Mouse (Mus musculus) c-Kit-positive CD71-positive TER-119-negative erythroid progenitor cells, embryonic 14.5 days (primary cell): ENCODE data around the gene Lgr6.
"Not testable (repeated sequence)": the region's sequence is repeated elsewhere in the genome, so short reads cannot be mapped to it uniquely, and the experiment has no call there.

Experiments
- DNase-seq: peaks from one replicate; pipeline ENCODE4 v3.0.0-alpha.2; 2013; ENCODE audit warnings: low read depth

Gene Lgr6

DNA sequence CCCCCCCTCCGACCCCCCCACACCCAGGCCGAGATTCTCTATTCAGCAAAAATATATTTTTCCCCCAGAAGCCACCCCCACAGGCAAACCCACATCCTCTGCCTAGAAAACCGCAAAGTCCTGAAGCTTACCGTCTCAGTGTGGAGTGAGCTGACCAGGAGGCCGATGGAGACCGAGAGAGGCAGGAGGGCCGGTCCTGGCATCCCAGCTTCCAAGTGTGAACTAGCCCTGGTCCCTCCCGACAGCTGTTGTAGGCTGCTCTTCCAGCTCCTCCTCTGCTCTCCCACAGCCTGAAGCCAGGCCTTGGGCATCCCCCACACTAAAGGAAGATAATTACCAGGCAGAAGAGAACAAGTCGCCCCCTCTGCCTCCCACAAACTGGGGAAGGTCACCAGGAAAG lies 23.9 kb upstream of the Lgr6 start:
- no peak for DNase-seq

DNA sequence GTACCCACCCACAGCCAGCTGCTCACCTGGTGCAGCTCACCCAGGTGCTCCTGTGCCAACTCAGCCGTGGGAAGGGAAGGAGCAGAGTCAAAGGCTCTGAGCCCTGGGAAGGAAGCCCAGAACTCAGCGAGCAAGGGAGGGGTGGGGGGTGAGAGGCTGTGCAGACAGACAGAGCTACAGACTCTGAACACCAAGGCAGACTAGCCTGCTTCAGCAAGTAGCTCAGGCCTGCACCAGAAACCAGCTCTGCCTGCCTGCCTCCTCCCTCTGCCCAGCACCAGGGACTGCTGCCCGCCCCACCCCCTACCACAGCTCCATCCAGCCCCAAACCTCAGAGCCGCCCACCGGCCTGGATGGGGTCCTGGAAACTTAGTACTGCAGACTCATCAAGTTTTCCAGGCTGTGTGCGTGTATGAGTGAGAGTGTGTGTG lies 22.9 kb upstream of the Lgr6 start:
- DNase-seq = no peak

DNA sequence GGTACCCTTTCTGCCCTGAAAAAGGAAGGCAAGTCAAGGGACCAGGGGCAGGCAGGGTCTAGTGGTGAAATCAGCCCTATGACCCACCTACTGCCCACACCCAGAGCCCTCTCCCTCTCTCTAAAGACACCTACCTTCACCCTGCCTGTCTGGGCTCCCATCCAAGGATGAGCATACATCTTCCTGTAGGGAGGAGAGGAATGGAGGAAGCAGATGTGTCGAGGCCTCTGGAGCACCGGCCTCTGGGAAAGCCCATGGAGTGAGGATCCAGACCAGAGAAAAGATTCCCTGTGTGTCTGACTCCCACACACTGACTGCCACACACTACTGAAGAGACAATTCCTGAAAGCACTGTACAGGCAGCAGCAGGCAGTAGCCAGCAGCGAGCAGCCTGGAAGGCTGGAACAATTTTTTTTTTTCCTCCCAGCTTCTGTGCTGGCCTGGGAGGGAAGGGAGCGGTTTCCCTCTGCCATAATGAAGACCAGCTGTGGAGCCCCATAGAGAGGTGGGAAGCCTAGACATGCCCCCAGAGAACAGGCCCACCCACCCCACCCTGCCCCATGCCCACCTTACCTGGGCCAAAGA lies 21.5 kb upstream of the Lgr6 start:
- DNase-seq = no peak

DNA sequence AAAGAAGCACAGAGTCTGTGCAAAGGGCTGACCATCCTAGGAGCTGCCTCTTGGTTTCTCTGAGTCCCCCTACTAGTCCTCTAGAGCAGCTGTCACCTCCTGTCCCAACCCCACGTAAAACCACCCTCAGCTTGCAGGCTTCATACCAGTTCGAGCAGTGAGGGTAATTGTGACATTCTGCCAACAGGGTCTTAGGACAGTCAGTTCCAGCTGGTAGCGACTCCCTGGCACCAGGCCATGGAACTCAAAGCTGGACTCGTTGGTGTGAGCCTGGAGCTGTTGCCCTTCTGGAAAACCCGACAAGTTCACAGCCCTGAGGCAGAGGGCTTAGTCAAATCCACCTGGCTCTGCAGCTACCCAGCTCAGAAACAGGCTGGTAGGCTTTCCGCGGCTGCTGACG lies 20.9 kb upstream of the Lgr6 start:
- no peak for DNase-seq

DNA sequence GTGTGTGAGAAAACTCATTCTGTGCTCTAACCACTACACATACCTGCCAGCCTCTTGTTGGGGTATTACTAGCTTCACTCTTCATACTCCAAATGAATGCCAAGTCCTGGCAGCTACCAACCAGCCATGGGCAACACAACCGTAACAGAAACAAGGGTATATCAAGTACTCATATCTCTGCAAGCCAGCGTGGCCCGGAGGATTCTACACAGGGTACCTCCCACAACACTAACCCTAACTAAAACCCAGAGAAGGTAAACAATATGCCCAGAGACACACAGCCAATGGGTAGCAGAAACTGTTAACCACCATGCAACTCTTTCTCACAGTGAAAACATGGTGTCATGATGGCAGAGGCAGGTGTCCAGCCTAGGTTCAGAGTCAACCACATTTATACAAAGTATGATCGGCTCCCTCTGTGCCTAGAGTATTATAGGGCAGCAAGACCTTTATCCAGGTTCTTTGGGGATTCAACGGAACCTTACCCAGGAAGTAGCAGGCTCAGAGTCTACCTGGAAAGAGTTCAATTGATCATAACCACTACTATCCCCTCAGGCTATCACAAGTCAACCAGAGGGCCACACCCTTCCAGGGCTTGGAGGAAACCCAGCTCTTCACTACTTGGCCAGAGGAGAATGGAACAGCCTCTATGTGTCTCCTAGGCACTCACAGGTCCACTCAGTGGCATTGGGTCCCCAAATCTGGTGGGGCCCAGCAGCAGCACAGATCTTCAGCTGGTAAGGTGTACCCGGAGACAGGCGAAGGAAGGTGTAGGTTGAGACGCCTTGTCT lies 19.7 kb upstream of the Lgr6 start:
- no peak for DNase-seq

DNA sequence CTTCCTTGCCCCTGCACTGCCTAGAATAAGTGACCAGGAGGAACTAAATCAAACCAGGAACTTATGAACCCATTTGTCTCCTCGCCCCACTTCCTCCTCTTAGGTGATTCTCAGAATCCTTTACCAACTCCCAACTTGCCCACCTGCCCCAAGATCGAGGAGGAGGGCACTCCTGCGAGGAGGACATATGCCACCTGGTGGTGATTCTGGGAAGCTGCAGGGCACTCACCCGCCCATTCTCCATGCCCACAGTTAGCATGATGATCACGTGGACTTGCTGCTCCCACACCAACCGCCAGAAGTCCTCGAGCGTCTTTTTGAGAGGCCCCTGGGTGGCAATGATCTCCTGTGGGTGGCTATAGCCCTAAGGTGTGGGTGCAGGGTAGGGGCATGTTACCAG lies 7.6 kb upstream of the Lgr6 start:
- peak; percentile 37 for DNase-seq

DNA sequence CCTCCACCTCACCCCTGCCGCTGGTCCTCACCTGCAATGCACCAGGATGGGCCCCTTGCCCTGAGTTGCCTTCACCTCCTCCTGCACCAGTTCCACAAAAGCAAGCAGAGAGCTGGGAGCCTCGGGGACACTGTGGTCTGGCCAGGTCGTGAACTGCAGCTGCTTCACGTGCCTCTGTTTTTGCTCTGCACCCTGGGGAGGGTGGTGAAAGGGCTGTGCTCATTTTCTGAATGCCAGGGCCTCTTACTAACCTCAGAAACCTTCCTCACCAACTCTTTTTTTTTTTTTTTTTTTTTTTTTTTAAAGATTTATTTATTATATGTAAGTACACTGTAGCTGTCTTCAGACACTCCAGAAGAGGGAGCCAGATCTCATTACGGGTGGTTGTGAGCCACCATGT lies 6.2 kb upstream of the Lgr6 start:
- not testable (repeated sequence) for DNase-seq

DNA sequence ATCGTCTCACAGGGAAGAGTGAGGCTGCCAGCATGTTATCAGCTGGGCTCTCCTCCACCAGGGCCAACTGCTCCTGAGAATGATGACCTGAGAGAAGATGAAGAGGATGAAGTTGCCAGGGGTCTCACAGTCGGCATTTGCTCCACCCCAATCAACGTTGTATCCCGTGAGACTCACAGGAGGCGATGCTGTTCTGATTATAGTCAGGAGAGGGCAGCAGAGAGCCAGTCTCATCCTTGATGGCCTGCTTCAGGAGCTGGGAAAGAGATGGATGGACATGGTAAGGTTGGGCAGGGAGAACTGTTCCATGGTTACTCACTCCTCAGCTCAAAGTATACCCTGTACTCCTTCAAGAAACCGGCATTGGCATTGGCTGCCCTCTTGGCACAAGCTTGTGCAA lies 5.0 kb upstream of the Lgr6 start:
- no peak for DNase-seq

DNA sequence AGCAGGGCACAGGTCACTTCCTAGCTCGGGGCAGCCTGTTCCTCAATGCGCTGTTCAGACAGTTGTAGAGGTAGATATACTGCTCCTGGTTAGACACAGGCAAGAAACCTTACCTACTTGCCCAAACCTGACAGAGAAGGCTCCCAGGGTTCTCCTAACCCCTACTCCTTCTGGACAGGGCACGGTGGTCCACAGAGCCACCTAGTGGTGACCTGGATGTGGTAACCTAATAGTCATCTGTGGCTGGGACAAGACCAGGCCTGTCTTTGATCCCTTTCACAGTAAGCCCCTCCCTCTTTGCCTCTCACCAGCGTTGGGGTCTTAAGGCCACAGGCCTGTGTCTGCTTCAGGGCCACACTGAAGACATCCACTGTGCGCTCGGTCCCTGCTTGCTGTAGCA lies 3.5 kb upstream of the Lgr6 start:
- DNase-seq = no peak

DNA sequence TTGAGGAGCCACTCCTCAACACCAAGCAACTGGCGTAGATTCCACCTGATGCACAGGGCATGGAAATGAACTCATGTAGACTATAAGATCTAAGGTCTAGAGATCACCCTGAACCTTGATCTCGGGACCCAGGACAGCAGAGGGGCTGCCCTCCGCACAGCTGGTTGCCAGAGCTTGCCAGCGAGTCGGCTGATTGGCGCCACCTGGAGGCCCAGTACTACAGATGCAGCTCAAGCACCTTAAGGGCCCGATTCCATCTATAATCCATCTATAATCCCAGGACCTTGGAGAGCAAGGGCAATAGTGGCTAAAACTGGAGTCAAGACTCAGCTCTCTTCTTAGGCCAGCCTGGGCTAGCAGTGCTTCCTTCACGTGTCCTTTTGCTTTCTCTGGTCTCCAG lies 875 bp upstream of the Lgr6 start:
- peak; percentile 40 for DNase-seq

DNA sequence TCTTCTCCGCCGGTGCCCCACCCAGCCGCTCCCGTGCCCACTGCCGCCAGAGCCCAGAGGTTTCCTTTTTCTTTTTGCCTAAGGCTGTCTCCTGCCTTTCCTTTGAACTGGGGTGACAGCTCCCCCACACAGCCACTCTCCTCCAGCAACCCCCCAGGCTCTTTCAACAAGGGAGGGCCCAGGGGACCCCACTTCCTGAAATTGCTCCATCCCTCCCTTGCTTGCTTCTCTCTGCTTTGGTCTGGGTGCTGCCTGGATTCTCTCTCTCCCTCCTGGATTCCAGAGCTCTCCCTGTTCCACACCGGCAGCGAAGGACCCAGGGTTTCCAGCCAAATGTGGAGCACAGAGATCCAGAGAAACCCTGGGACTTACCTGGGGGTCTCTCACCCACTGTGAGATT lies 4.7 kb downstream of the Lgr6 start:
- no peak for DNase-seq

DNA sequence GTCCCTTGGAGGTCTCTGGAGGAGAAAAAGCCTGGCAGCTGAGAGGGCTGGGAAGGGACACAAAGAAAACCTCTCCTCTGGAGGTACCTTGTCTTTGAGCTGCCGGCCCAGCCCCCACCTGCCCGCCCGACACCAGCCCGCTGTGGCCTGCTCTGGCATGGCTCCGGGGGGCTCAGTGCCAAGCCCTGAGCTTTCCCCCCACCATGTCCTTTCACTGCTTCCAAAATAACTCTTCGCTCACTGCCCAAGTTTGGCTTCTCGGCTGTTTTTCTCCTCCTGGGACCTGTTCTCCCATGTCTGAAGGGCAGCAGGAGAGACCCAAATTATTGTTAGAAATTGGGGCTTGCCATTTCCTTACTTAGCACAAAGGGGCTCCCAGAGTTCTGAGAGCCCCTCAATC lies 6.6 kb downstream of the Lgr6 start:
- DNase-seq = no peak

DNA sequence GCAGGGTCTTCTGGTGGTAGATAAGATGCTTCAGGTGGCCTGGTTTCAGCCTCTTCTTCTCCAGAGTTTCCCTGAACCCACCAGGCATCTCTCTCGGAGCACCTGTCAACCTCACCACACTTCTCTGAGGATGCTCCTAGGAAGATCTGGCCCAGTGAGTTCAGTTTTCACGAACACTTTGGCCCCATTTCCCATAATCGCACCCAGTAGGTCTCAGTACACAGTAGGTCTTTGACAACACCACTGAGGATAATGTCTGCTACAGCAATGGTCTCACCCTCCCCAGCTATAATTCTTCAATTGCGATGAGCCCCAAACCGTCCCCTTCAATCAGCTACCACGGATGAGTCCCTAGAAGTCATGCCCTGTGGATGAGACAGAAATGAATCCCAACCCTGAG lies 7.6 kb downstream of the Lgr6 start:
- no peak for DNase-seq

DNA sequence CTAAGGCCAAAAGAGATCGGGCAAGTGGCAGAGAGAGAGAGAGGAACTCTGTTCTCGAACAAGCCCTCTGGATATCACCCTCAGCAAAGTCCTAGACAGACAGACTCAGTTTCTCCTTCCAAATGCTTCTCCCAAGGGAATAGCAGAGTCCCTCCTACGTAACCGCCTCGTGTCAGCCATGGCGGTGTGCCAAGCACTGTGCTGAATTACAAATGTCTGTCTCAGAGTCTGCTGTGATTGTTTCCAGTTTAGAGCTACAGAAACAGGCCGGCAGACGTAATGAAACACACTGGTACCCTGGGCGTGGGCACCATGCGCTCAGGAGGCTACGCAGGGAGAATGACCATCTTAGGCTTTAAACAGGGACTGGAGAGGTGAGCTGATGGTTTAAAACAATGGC lies 8.8 kb downstream of the Lgr6 start:
- no peak for DNase-seq

DNA sequence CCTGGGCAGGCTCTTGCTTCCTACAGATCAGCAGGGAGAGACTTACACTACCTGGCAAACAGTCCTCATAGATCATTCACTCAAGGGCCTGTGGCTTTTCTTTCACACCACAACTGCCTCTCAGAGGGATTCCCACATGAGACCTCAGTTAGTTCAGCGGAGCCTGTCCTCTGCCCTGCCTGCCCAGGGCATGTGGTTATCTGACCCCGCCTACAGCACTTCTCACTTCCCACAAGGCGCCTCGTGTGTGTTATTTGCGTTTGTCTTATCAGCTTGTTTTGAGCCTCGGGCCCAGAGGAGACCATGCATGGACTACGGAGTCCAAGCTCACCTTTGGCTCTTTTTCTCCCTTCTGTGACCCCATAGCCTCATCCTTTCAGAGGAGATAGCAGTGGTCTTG lies 9.9 kb downstream of the Lgr6 start:
- DNase-seq = no peak

DNA sequence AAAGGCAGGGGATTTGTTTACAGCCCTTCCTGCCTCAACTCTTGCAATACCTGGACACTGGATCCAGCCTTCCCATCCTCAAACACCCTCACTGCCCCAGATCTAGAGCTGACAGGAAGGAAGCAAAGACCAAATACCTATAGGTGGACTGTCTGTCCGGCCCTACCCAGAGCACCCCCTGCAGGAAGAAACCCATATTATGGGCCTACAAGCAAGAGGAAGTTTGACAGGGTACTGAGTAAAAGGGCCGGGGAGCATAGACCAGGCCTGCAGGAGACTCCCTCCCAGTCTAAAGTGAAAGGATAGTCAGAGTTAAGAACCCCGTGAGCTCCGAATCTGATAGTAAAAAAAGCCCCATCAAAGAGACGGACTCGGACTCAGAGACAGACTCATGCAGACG lies 10.4 kb downstream of the Lgr6 start:
- DNase-seq = no peak

DNA sequence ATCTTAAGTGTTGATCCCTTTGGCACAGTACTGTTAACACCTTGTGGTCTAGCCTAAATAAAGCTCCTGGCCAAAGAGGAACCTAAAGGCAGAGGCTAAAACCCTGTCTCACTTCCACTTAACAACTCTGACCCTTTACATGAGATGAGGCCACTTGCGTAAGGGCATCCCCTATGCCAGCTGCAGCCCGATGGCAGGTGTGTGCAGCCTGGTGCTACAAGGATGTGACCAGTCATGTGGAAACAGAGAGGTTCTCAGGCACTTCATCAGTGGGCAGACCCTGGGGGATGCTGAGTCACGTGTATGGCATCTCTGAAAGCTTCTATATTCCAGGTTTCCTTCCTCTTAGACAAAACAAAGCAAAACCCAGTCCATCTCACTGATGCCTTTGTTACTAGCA lies 14.2 kb downstream of the Lgr6 start:
- no peak for DNase-seq

DNA sequence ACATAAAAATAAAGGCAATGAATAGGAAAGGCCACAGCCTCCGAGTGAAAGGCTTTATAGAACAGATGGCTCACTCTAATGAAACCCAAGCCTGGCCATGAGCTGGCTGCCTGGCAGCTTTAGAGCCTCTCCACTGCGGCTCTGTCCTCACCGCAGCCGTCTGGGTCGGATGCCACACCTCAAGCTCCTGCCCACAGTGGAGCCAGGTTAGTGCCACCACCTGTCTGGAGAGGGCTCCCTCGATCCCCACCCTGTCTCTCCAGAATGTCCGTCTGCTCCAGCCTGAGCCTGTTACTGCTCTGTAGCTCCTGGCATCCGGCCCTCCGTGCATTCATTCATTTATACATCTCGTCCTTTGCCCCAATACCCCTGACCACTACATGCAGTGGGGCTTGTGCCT lies 15.4 kb downstream of the Lgr6 start:
- no peak for DNase-seq

DNA sequence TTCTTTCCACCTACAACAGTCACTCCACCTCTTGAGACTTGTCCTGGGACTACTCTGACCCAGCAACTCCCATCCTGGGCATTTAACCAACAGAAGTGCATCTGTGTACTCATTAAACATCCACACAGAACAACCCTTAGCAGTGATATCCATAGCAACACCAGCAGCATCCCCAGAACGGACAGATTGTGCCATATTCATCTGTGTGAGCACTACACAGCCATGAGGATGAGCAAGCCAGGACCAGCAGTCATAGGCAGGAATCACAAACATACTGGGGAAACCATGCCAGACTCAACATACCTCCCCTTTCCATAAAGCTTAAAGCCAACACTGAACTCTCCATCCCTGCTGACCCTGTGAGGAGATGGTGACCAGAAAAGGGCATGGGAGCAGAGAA lies 17.7 kb downstream of the Lgr6 start:
- no peak for DNase-seq

DNA sequence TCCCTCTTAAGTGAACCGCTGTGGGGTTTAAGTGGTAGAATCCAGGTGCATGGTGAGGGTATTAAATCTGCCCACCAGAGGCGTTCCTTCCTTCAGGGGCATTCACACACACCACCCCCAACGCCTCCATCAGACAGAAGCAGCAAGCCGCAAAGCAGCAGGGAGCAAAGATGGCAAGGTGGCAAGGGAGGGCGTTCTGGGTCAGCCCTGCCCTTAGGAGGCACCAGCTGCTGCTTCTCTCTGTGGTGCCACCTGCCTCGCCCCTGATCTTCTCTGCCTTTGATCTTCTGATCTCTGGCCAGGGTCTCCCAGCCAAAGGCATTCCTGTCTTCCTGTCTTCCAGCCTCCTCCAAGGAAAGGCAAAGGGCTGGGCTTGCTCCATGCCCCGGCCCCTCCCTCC lies 19.1 kb downstream of the Lgr6 start:
- DNase-seq = no peak

DNA sequence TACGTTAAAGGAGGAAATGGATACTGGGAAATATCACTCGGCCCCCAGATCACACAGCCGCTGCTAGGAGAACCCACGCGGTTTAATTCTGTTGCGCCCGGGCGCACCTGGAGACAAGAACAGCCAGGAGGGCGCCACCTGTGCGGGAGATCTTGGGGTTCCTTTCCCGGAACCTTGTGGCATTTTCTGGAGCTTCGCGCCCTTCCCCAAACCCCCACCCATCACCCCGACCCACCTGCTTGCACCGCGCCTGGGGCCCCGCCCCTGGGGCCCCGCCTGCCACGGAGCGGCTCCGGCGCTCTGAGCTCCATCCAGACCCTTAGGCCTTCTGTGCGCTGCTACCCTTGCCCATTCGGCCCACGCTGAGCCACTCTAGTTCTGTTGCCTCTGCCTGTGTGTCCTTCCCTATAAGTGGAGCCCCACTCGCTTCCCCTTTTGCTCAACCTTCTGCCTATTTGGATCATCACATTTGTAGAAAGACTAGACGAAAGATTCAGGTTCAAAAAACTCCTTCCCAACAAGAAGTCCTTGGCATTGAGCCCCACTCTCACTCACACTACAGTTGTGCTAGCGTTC lies 19.7 kb downstream of the Lgr6 start:
- DNase-seq = no peak

DNA sequence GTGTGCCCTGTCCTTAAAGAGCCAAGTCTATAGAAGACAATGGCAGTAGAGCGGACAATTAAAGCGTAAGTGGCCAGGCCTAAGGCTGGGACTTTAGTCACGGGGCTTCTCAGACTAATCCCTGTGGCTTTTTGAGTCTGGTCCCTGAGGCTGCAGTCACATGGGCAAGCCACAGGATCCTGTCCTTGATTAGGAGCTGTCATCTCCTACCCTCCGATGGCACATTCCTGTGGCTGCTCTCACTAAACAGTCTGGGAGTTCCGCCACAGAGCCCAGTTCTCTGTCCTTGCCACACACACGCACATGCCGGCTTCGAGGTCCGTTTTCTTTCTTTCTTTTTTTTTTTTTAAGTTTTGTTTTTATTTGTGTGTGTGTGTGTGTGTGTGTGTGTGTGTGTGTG lies 21.6 kb downstream of the Lgr6 start:
- DNase-seq = no peak

DNA sequence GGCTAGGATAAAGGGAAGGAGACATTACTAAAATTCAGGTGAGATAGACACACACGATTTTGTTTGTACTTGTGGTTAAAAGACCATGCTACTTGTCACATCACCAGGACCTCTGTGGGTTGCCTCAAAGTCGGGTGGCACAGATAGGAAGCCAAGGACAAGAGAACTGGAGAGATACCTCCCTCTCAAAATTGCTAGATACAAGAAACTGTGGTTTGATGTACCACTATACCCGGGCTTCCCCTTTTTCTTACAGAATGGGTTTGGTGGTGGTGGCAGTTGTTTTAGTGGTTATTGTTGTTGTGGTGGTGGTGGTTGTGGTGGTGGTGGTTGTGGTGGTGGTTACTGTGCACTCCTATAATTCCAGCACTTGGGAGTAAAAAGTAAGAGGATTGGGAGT lies 22.8 kb downstream of the Lgr6 start:
- DNase-seq = no peak

DNA sequence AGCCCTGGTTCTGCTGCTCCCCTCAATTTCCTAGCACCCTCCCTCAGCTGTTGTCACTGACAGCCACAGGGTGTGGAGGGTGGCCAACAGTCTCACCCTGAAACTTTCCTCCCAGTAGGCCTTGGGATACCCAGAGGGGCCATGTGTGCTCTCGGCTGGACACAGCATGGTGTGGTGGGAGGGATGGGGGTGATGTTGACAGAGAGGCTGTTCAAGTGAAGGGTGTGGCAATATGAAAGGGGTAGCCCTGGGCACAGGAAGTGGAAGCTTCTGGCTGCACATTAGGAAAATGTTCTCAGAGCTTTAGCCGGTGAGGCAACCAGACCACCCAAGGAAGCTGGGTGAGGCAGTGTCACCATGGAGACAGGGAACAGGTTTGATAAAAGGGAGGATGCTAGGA lies 26.1 kb downstream of the Lgr6 start:
- no peak for DNase-seq
